Mouse (Mus musculus) heart, embryonic 15.5 days (tissue): ENCODE results near the gene Galnt13. TPM values are rescaled to one million over a fixed set of nuclear protein-coding genes. Genes with fewer than 3 reads are reported as not detected.
"Not testable (repeated sequence)": the region's sequence is repeated elsewhere in the genome, so short reads cannot be mapped to it uniquely, and the experiment has no call there.

Experiments
- ATAC-seq: fragments of 200-750 bp; cut with Nextera tagmentation; replicated peaks from 2 replicates; pipeline ENCODE4 v1.8.0; 2017; ENCODE audit warnings: low read depth, moderate TSS enrichment; ENCODE audit not compliant: insufficient number of reproducible peaks, insufficient read depth, low FRiP score
- H3K27ac ChIP-seq: fragments of 300-500 bp; sonication (generic); 2 replicates; pipeline ENCODE4 v1.5.1; 2015; ENCODE audit warnings: mild to moderate bottlenecking, inconsistent platforms
- H3K27me3 ChIP-seq: fragments of 300-500 bp; sonication (generic); 2 replicates; pipeline ENCODE4 v1.6.1; 2015; ENCODE audit warnings: inconsistent platforms
- H3K36me3 ChIP-seq: fragments of 300-500 bp; sonication (generic); 2 replicates; pipeline ENCODE4 v1.6.1; 2015; ENCODE audit warnings: mild to moderate bottlenecking, inconsistent platforms
- H3K4me1 ChIP-seq: fragments of 300-500 bp; sonication (generic); replicated peaks from 2 replicates; pipeline ENCODE4 v1.6.1; 2015; ENCODE audit warnings: inconsistent platforms
- H3K4me2 ChIP-seq: fragments of 300-500 bp; sonication (generic); 2 replicates; pipeline ENCODE4 v1.6.1; 2015; ENCODE audit warnings: inconsistent platforms, mild to moderate bottlenecking, moderate library complexity
- H3K4me3 ChIP-seq: fragments of 300-500 bp; sonication (generic); 2 replicates; pipeline ENCODE4 v1.5.1; 2015; ENCODE audit warnings: mild to moderate bottlenecking, inconsistent platforms
- H3K9ac ChIP-seq: fragments of 300-500 bp; sonication (generic); 2 replicates; pipeline ENCODE4 v1.6.1; 2015; ENCODE audit warnings: mild to moderate bottlenecking, inconsistent platforms
- H3K9me3 ChIP-seq: fragments of 300-500 bp; sonication (generic); replicated peaks from 2 replicates; pipeline ENCODE4 v1.6.1; 2016; ENCODE audit warnings: inconsistent platforms
- WGBS: fragments of 180-500 bp; shearing (Covaris S2); methylation state at CpG from one replicate; pipeline ENCODE4 v1.1.7; 2015; ENCODE audit warnings: mixed read lengths; 5-methylcytosine and 5-hydroxymethylcytosine counted together
- polyA plus RNA-seq: library from polyadenylated mRNA; unstranded; fragments of >200 nt; fragmentation: Nextera tagmentation; extraction: Ambion mirVana; gene quantifications from 2 replicates; pipeline ENCODE4 v1.2.1, GENCODE M21; 2015

The Galnt13 gene
- polyA plus RNA-seq, 1 experiment from 2014 or later: not detected

DNA sequence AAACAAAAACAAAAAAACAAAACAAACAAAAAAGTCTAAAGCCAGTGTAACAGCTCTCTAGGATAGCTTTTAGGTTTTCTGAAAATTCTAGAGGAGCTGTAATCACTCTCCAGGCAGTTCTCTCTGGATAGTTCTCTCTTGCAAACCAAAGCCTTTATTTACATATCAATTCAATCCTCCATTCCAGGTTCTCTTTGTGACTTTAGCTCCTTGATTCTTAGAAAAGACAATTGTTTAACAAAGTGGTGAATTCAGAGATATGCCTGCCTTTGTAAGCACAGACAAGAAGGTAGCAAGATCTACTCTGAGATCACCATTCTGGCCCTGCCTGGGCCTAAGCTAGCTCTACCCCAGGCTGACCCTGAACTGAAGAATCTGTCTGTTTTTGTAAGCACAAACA lies 501.2 kb downstream of the Galnt13 start:
- Histone ChIP-seq H3K4me2 (no peak overlapping the region), H3K9ac (no peak overlapping the region), H3K27me3 (no peaks in the 10 kb centered on the region), H3K36me3 (no peaks in the 10 kb centered on the region), H3K27ac (no peak overlapping the region), H3K4me1 (no peaks in the 10 kb centered on the region), H3K9me3 (no peaks in the 10 kb centered on the region), H3K4me3 (no peak overlapping the region)
- no peak for ATAC-seq

DNA sequence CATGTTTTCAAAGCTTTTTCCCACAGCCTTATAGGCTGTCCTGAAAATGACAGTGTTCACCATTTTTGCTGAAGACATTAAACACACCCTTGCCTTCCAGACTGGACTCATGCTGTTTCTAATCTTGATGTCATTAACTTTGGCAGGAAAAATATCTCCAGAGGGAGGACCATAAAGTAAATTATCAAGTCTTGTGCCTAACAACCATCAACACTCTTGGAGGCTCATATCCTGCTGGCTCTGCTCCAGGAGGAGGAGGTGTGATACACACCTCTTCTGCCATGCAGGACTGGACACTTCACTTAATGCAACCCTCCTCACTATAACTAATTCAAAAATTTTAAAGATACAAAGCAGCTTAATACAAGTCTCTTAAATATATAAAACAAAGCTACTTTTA lies 502.0 kb downstream of the Galnt13 start:
- ATAC-seq: no peak
- no peak overlapping the region for H3K27ac ChIP-seq
- no peaks in the 10 kb centered on the region for H3K27me3 ChIP-seq
- H3K36me3 ChIP-seq: no peaks in the 10 kb centered on the region
- no peak overlapping the region for H3K4me3 ChIP-seq
- no peak overlapping the region for H3K4me2 ChIP-seq
- H3K9ac ChIP-seq: no peak overlapping the region
- H3K4me1 ChIP-seq: no peaks in the 10 kb centered on the region
- H3K9me3 ChIP-seq: no peaks in the 10 kb centered on the region

DNA sequence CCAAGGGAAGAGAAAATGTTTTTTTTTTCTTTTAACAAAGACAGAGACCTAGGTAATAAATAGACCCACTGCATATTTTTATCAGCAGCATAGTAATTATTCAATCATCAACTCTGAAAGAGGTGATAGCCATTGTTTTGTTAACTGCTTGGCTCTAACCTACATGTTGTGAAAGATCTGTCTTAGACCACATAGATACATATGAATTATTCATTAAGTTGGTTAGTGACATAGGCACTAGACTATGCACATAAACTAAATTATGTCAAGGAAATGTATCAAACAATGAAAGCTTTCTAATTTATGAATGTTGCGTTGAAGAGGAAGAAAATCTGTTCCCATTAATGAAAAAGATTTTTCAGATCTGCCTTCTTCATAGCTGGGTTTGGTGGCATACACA lies 507.3 kb downstream of the Galnt13 start:
- no peaks in the 10 kb centered on the region for H3K4me1 ChIP-seq
- WGBS: 77% methylated on average over 1 of the region's 1 CpGs
- H3K9me3 ChIP-seq: no peaks in the 10 kb centered on the region
- no peak overlapping the region for H3K4me3 ChIP-seq
- no peaks in the 10 kb centered on the region for H3K27me3 ChIP-seq
- H3K4me2 ChIP-seq: no peak overlapping the region
- no peak overlapping the region for H3K9ac ChIP-seq
- ATAC-seq: no peak
- no peak overlapping the region for H3K27ac ChIP-seq
- no peaks in the 10 kb centered on the region for H3K36me3 ChIP-seq

DNA sequence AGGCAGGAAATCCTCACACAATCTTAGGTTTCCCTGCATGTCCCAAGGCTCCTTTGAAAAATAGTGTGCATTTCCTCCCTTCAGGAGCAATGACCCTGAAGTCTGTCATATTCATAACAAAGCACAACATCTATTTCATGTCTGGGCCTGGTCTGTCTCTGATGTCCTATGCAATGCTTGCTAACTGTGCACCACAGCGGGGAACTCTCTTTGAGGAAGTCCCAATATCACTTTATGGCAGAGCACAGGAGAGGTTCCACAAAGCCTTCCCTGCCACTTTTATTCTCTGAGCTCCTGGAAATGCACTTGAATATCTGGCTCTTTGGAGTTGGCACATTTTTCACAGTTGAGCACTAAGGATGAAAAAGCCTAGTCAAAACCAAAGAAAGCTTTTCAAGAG lies 547.7 kb downstream of the Galnt13 start:
- Histone ChIP-seq H3K27me3 (no peaks in the 10 kb centered on the region), H3K27ac (no peak overlapping the region), H3K9me3 (no peaks in the 10 kb centered on the region), H3K4me1 (no peaks in the 10 kb centered on the region), H3K36me3 (no peaks in the 10 kb centered on the region), H3K9ac (no peak overlapping the region), H3K4me2 (no peak overlapping the region), H3K4me3 (no peak overlapping the region)
- no peak for ATAC-seq
- WGBS: 84% methylated on average over 1 of the region's 1 CpGs

DNA sequence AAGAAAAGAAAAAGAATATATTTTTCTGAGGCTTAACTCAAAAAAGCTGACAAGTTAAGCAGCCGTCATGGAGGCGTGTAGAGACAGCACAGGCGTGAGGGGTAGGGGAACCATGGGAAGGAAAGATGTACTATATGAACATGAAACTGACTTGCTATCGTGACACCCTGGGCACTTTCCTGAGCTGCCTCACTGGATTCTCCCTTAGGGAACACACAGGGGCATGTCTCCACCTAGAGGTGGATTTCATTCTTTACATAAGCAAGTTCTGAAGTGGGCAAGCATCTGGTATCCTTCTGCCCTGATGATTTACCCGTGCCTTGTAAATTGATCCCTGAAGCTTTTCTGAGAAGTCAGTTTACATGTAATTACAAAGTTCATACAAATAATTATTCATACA lies 586.4 kb downstream of the Galnt13 start:
- ATAC-seq, H3K27me3 ChIP-seq, H3K9ac ChIP-seq, H3K27ac ChIP-seq, H3K9me3 ChIP-seq, H3K4me1 ChIP-seq, H3K36me3 ChIP-seq, H3K4me2 ChIP-seq, H3K4me3 ChIP-seq: not testable (repeated sequence)
- WGBS: no CpG with 5 or more reads among the region's 5 CpGs

DNA sequence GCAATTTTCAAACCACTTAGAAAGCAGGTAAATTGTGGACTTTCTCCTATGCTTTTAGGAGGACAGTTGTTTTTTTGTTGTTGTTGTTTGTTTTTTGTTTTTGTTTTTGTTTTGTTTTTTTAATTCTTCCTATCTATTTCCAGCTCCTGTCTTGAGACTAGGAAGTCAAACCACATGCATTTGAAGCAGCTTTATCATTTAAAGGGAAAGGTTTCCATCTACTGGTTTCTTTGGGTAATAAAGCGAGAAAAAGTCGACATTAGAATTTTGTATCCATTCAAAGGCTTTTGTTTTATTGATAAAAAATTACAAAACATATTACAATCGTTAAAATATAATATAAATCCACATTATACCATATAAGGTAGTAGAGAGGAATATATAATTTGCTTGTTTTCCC lies 598.5 kb downstream of the Galnt13 start:
- ATAC-seq: no peak
- H3K4me3 ChIP-seq: no peak overlapping the region
- WGBS: 45% methylated on average over 3 of the region's 3 CpGs
- H3K4me2 ChIP-seq: no peak overlapping the region
- no peaks in the 10 kb centered on the region for H3K27me3 ChIP-seq
- no peak overlapping the region for H3K27ac ChIP-seq
- H3K9ac ChIP-seq: no peak overlapping the region
- no peaks in the 10 kb centered on the region for H3K4me1 ChIP-seq
- H3K36me3 ChIP-seq: no peaks in the 10 kb centered on the region
- H3K9me3 ChIP-seq: no peaks in the 10 kb centered on the region

DNA sequence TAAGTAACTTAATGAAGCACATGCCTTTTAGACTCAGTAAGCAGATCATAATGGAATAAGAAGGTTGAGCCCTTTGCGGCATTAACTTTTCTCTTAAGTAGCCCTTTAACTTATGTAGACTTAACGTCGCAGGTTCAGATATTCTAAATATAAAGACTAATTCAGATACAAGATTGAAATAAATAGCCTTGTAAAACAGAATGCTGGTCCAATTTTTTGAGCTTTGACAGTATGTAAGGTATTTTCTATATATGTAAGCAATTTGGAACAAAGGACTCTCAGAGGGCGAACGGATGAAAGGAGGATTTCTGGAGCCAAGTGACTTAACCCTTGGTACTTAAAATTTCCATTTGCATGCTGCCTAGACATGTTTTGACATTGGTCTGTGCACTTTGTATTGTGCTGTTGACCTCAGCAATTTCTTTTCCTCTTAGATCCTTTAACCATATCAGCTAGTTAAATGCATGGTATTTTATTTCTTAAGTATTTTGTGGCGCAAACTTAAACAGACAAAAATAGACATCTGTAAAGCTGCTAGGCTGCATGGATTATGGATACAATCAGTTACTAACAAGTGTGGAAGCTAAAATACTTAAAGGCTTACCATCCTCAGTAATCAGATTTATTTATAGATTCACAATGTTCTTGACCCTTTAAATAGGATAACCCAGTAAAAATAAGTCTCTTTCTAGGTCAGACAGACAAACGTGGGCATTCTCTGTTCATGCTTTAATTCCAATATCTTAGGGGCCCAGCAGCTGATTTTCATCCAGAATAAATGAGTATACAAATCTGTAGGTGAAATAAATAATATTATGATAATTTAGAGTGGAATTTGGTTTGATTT lies 629.6 kb downstream of the Galnt13 start:
- no peak for ATAC-seq
- no peaks in the 10 kb centered on the region for H3K36me3 ChIP-seq
- no peak overlapping the region for H3K4me2 ChIP-seq
- H3K4me1 ChIP-seq: no peaks in the 10 kb centered on the region
- WGBS: 64% methylated on average over 7 of the region's 7 CpGs
- no peaks in the 10 kb centered on the region for H3K9me3 ChIP-seq
- H3K27me3 ChIP-seq: no peaks in the 10 kb centered on the region
- no peak overlapping the region for H3K4me3 ChIP-seq
- no peak overlapping the region for H3K9ac ChIP-seq
- no peak overlapping the region for H3K27ac ChIP-seq

DNA sequence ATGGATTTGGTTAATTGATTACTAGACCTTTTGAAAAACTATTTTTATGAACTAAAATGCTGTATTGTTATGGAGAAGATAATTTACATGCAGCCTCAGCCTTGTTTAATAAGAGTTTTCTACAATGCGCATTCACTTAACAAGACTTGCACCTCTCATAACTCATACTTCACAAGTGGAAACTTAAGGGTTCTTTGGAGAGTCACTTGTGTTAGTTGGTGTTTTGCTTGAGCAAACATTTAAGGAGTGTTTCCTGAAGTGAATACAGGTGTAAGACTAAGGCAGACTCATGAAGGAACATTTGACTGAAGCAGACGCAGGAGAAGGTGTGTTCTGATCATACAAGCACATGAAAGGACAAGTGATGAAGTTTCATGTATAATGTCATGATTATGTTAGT lies 649.5 kb downstream of the Galnt13 start:
- no peak for ATAC-seq
- no peak overlapping the region for H3K27ac ChIP-seq
- H3K27me3 ChIP-seq: no peaks in the 10 kb centered on the region
- no peaks in the 10 kb centered on the region for H3K36me3 ChIP-seq
- H3K9ac ChIP-seq: no peak overlapping the region
- no peak overlapping the region for H3K4me2 ChIP-seq
- H3K9me3 ChIP-seq: no peaks in the 10 kb centered on the region
- no peaks in the 10 kb centered on the region for H3K4me1 ChIP-seq
- no peak overlapping the region for H3K4me3 ChIP-seq
- WGBS: 93% methylated on average over 2 of the region's 2 CpGs

DNA sequence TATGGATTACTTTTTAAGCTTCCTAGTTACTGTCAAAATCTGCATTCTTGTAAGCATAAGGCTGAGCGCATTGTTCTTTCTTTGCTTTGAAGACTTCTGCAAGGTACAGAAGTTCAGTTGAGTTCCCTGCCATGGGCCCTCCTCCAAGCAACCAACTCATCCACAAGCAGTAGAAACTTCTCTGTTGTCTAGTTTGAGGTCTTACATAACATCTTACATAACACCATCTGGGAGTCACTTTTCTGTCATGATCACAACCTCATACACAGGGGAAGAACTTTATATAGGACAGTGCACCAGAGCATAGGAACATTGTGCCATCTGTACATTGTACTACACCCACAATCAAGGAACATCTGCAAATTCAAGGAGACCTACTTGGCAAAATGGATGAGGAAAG lies 651.9 kb downstream of the Galnt13 start:
- Histone ChIP-seq H3K27me3 (no peaks in the 10 kb centered on the region), H3K27ac (no peak overlapping the region), H3K4me1 (no peaks in the 10 kb centered on the region), H3K9ac (no peak overlapping the region), H3K4me2 (no peak overlapping the region), H3K4me3 (no peak overlapping the region), H3K9me3 (no peaks in the 10 kb centered on the region), H3K36me3 (no peaks in the 10 kb centered on the region)
- 91% methylated on average over 1 of the region's 1 CpGs for WGBS
- ATAC-seq: no peak

DNA sequence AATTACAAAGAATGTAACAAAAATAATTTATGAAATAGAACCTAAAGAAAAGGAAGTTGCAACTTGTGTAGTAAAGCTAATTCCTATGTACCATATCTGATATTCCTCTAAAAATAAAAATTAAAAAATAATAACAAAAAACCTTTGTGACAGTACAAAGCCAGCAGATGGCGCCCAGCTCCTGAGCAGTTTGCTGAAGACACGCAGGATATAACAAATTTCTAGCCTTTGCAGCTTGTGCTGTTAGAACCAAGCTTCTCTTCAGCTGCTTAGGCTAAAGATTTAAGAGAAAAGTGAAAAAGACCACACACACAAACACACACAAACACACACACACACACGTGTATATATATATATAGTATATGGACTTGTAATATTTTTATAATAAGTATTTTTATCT lies 654.2 kb downstream of the Galnt13 start:
- H3K27ac ChIP-seq: no peak overlapping the region
- H3K9me3 ChIP-seq: no peaks in the 10 kb centered on the region
- no peak overlapping the region for H3K4me3 ChIP-seq
- H3K4me1 ChIP-seq: no peaks in the 10 kb centered on the region
- no peak overlapping the region for H3K4me2 ChIP-seq
- ATAC-seq: no peak
- WGBS: 16% methylated on average over 3 of the region's 3 CpGs
- H3K27me3 ChIP-seq: no peaks in the 10 kb centered on the region
- no peaks in the 10 kb centered on the region for H3K36me3 ChIP-seq
- no peak overlapping the region for H3K9ac ChIP-seq

DNA sequence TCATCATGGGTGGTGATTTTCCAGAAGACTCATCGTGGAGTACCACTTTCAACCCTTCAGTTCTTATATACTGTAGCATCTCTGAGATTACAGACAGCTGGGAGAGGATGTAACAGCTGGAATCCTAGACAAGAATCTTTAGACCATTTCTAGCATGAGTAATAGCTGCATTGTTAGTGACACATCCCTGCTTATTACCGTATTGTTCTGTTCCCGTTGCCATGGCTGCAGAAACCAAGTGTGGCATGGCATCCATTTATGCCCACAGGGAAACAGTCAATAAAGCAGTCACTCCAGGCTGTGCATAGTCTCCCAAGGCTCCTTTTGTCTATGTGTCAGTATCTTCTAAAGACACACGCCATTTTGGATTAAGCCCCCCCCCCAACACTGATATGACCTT lies 655.4 kb downstream of the Galnt13 start:
- H3K9me3 ChIP-seq: no peaks in the 10 kb centered on the region
- no peak overlapping the region for H3K4me2 ChIP-seq
- H3K27me3 ChIP-seq: no peaks in the 10 kb centered on the region
- H3K9ac ChIP-seq: no peak overlapping the region
- no peak overlapping the region for H3K4me3 ChIP-seq
- H3K4me1 ChIP-seq: no peaks in the 10 kb centered on the region
- no peak overlapping the region for H3K27ac ChIP-seq
- WGBS: 71% methylated on average over 4 of the region's 4 CpGs
- H3K36me3 ChIP-seq: no peaks in the 10 kb centered on the region
- ATAC-seq: no peak

DNA sequence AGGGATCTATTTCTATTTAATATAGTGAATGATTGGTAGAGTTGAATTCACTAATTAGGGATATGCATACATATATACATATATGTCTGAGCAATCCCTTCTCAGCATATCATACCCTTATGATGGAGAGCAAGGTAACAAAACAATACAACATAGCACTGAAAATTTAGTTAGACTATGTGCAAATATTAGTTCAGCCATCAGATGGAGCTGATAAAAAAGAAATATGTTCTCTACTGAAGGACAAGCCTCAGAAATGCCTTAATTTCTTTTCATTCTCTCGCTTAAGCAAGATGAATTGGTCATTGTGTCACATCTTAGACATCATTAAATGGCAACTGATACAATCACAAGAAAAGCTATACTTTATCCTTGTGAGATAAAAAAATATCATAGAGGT lies 663.0 kb downstream of the Galnt13 start:
- H3K27me3 ChIP-seq: no peaks in the 10 kb centered on the region
- H3K4me3 ChIP-seq: no peak overlapping the region
- H3K4me2 ChIP-seq: no peak overlapping the region
- no peak overlapping the region for H3K9ac ChIP-seq
- no peak overlapping the region for H3K27ac ChIP-seq
- no peaks in the 10 kb centered on the region for H3K9me3 ChIP-seq
- no peak for ATAC-seq
- no peaks in the 10 kb centered on the region for H3K4me1 ChIP-seq
- H3K36me3 ChIP-seq: no peaks in the 10 kb centered on the region
- 81% methylated on average over 1 of the region's 1 CpGs for WGBS
